Mouse (Mus musculus) myocyte (in vitro differentiated cells): ENCODE results near the gene Cfap54. TPM values are rescaled to one million over a fixed set of nuclear protein-coding genes. Genes with fewer than 3 reads are reported as not detected.

Experiments used
- H3K27me3 ChIP-seq: one replicate; pipeline ENCODE4 v1.6.1; 2011; ENCODE audit not compliant: control insufficient read depth, insufficient read depth, insufficient read length
- H3K36me3 ChIP-seq: one replicate; pipeline ENCODE4 v1.6.1; 2011; ENCODE audit not compliant: control insufficient read depth, insufficient read depth
- H3K4me2 ChIP-seq: one replicate; pipeline ENCODE4 v1.6.1; 2011; ENCODE audit warnings: low read depth, control low read depth
- H3K4me3 ChIP-seq: one replicate; pipeline ENCODE4 v1.5.1; 2011; ENCODE audit warnings: mild to moderate bottlenecking, control low read depth, moderate library complexity
- H3K79me2 ChIP-seq: one replicate; pipeline ENCODE4 v1.6.1; 2011; ENCODE audit not compliant: control insufficient read depth, insufficient read depth
- H3ac ChIP-seq: one replicate; pipeline ENCODE4 v1.6.1; 2011; ENCODE audit not compliant: control insufficient read depth, insufficient read length
- CEBPB ChIP-seq: IDR thresholded peaks from 2 replicates; pipeline ENCODE4 v1.6.1; 2011; ENCODE audit warnings: mild to moderate bottlenecking, moderate library complexity; ENCODE audit not compliant: poor library complexity, insufficient read depth, severe bottlenecking
- E2F4 ChIP-seq: IDR thresholded peaks from one replicate; pipeline ENCODE4 v1.6.1; 2011; ENCODE audit warnings: mild to moderate bottlenecking, control low read depth, moderate library complexity; ENCODE audit not compliant: insufficient read depth
- MAX ChIP-seq: IDR thresholded peaks from one replicate; pipeline ENCODE4 v1.6.1; 2011; ENCODE audit warnings: low read depth, mild to moderate bottlenecking, control low read depth
- MYOD1 ChIP-seq, 3 experiments: IDR thresholded peaks; one replicate each; pipeline ENCODE4 v1.6.1; 2011; ENCODE audit warnings: control low read depth in 2 of 3, low read depth in 2 of 3, mild to moderate bottlenecking in 2 of 3, moderate library complexity in 1 of 3; ENCODE audit not compliant: insufficient read length in 2 of 3, control insufficient read depth in 1 of 3
- MYOG ChIP-seq, 3 experiments: IDR thresholded peaks; one replicate each; pipeline ENCODE4 v1.6.1; 2011; ENCODE audit warnings: control low read depth in 2 of 3, low read depth in 2 of 3, mild to moderate bottlenecking in 2 of 3; ENCODE audit not compliant: insufficient read length in 2 of 3, control insufficient read depth in 1 of 3, insufficient read depth in 1 of 3
- POLR2A ChIP-seq: IDR thresholded peaks from one replicate; pipeline ENCODE4 v1.6.1; 2011; ENCODE audit warnings: low read depth, mild to moderate bottlenecking, control low read depth, moderate library complexity; ENCODE audit not compliant: insufficient read length
- POLR2AphosphoS2 ChIP-seq: IDR thresholded peaks from one replicate; pipeline ENCODE4 v1.6.1; 2011; ENCODE audit warnings: low read depth, control low read depth; ENCODE audit not compliant: insufficient read length
- REST ChIP-seq: IDR thresholded peaks from one replicate; pipeline ENCODE4 v1.6.1; 2011; ENCODE audit warnings: mild to moderate bottlenecking, control low read depth, moderate library complexity; ENCODE audit not compliant: insufficient read depth, insufficient read length
- SRF ChIP-seq: IDR thresholded peaks from one replicate; pipeline ENCODE4 v1.6.1; 2011; ENCODE audit warnings: low read depth; ENCODE audit not compliant: control insufficient read depth, insufficient read length
- TCF12 ChIP-seq: IDR thresholded peaks from one replicate; pipeline ENCODE4 v1.6.1; 2011; ENCODE audit warnings: mild to moderate bottlenecking, control low read depth; ENCODE audit not compliant: poor library complexity, insufficient read depth, severe bottlenecking
- TCF3 ChIP-seq: IDR thresholded peaks from one replicate; pipeline ENCODE4 v1.6.1; 2011; ENCODE audit warnings: low read depth, control low read depth; ENCODE audit not compliant: insufficient read length
- USF1 ChIP-seq: IDR thresholded peaks from one replicate; pipeline ENCODE4 v1.6.1; 2011; ENCODE audit warnings: low read depth, mild to moderate bottlenecking, control low read depth, moderate library complexity
- polyA plus RNA-seq: library from polyadenylated mRNA; unstranded; fragments of >200 nt; fragmentation: generic; extraction: Trizol; gene quantifications from one replicate; pipeline ENCODE4 v1.2.1, GENCODE M21; 2012; ENCODE audit warnings: missing spikeins

Gene Cfap54
- polyA plus RNA-seq, 1 experiment, result 0.01 TPM

DNA sequence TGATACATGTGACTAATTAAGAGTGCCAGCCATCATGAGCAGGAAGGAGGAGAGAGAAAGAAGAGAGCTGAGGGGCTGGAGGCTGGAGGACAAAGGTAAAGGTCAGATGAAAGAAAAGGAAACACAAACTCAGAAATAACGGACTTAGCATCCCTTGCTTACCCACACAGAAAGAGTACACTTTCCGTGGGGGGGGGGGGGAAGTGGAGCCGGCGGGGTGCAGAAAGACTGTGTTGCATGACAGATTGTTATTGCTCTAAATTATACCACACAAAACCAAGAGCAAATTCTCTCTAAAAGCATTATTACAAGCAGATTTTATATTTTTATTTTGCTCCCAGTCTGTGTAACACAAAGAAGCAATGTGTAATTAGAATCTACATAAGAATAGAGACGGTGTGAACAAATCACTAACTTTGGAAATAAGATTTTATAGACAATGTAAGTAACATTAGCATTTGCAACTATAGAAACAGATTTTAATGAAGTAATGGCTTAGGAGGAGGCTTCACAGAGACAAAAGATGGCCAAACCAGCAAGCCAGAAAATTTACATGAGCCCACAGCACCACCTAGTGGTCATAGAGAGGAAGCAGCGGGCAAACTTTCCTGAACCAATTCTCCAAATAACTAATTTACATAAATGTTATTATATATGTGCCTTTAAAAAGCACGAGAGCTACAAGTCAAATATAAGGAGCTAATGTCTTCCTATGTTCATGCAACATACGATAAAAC is 67.2 kb downstream of the Cfap54 start:
- TF ChIP-seq MYOD1 (IDR thresholded peaks at IDR 0.05; ENCODE audit: control insufficient read depth in 1 of 3, insufficient read length in 2 of 3, low read depth in 2 of 3), result no peak

DNA sequence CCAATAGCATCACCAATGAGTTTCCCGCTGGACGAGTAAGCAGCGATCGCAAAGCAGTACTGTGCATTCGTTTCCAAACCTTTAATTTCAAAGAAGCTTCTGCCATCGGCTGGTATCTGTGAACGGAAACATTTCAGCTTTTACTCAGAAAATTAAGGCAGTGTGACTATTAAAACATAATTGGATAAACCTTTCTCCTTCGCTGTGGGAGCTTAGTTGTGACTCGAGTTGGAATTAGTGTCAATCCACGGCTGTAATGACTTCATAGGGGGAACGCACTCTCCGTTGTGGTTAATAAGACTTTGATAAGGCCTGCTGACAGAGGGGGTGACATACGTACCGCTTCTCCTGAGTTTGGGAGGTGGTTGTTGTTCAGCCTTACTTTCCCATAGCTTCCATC is 70.3 kb downstream of the Cfap54 start:
- Histone ChIP-seq H3K79me2 (no peaks in the 10 kb centered on the region), H3K27me3 (no peaks in the 10 kb centered on the region), H3K4me3 (no peak overlapping the region), H3K4me2 (no peak overlapping the region), H3ac (no peak overlapping the region), H3K36me3 (no peaks in the 10 kb centered on the region)
- TF ChIP-seq SRF (no peak), TCF12 (no peak), POLR2AphosphoS2 (no peak), USF1 (no peak), MAX (no peak), E2F4 (no peak), TCF3 (no peak), CEBPB (no peak), MYOD1 (IDR thresholded peaks at IDR 0.05; ENCODE audit: control insufficient read depth in 1 of 3, insufficient read length in 2 of 3, low read depth in 2 of 3) (no peak), REST (no peak), MYOG (IDR thresholded peaks at IDR 0.05; ENCODE audit: control insufficient read depth in 1 of 3, insufficient read depth in 1 of 3, insufficient read length in 2 of 3, low read depth in 2 of 3) (no peak), POLR2A (no peak)

More for the DNA sequence above, 67.2 kb downstream of the Cfap54 start:
- Histone ChIP-seq H3K27me3 (no peaks in the 10 kb centered on the region), H3K36me3 (no peaks in the 10 kb centered on the region), H3K4me2 (no peak overlapping the region), H3ac (no peak overlapping the region), H3K79me2 (no peaks in the 10 kb centered on the region), H3K4me3 (no peak overlapping the region)

DNA sequence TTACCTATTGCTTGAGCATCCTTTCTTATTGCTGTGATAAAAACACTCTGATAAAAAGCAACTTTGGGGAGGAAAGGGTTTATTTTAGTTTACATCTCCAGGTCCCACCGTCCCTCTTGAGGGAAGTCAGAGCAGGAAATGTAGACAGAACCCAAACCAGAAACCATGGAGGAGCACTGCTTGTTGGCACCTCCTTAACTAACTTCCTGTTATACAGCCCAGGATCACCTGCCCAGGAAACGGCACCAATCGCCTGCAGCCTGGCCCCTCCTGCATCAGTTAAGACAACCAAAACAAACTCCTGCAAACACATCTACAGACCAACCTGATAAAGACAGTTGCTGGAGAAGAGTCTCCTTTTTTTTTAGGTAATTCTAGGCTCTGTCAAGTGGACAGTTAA is 74.4 kb downstream of the Cfap54 start:
- Histone ChIP-seq H3K36me3 (no peaks in the 10 kb centered on the region), H3K4me2 (no peak overlapping the region), H3ac (no peak overlapping the region), H3K4me3 (no peak overlapping the region), H3K27me3 (no peaks in the 10 kb centered on the region), H3K79me2 (no peaks in the 10 kb centered on the region)
- no peak for TF ChIP-seq MYOD1 (IDR thresholded peaks at IDR 0.05; ENCODE audit: control insufficient read depth in 1 of 3, insufficient read length in 2 of 3, low read depth in 2 of 3)
- no peak for TF ChIP-seq POLR2AphosphoS2
- no peak for TF ChIP-seq TCF12
- no peak for TF ChIP-seq E2F4
- TF ChIP-seq POLR2A, result no peak
- no peak for TF ChIP-seq USF1
- TF ChIP-seq MYOG (IDR thresholded peaks at IDR 0.05; ENCODE audit: control insufficient read depth in 1 of 3, insufficient read depth in 1 of 3, insufficient read length in 2 of 3, low read depth in 2 of 3), result no peak
- no peak for TF ChIP-seq SRF
- no peak for TF ChIP-seq REST
- no peak for TF ChIP-seq TCF3
- no peak for TF ChIP-seq MAX
- no peak for TF ChIP-seq CEBPB

DNA sequence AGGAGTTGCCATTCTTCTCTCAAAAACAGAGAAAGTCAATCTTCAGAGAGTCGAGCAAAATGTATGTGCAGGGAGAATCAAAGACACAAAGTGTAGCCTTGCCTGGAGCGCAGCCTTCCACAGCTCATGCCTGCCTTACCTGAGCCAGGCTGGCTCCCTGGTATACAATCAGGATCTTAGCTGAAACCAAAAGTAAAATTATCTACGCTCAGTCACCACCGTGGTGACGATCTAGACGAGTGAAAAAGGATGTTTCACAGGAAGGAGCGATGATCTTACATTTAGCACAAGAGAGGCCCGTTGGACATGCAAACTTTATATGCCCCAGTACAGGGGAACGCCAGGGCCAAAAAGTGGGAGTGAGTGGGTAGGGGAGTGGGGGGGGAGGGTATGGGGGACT is 75.0 kb downstream of the Cfap54 start:
- no peak overlapping the region for H3ac ChIP-seq
- H3K4me2 ChIP-seq, result no peak overlapping the region
- no peak for TF ChIP-seq POLR2AphosphoS2
- H3K36me3 ChIP-seq, result no peaks in the 10 kb centered on the region
- no peaks in the 10 kb centered on the region for H3K79me2 ChIP-seq
- H3K27me3 ChIP-seq, result no peaks in the 10 kb centered on the region
- H3K4me3 ChIP-seq, result no peak overlapping the region

DNA sequence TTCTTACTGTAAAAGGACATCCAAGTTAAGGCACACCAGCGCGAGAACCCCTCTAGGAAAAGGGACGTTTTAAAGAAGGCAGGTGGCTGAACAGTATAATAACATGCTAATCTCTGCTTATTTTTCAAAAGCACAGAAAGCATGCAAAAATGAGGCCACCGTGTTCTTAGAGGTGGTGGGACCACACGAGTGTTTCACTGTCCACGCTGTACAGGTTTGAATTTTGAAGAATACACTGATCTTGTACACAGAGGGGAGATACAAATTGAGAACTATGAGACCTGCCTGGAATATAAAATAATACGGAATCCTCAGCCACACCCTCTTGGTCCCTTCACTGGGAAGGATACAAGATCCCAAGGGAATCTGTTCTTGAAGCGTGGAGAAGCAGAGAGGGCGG is 82.9 kb downstream of the Cfap54 start:
- Histone ChIP-seq H3K4me2 (no peak overlapping the region), H3K36me3 (no peaks in the 10 kb centered on the region), H3K79me2 (no peaks in the 10 kb centered on the region), H3K27me3 (no peaks in the 10 kb centered on the region), H3ac (no peak overlapping the region), H3K4me3 (no peak overlapping the region)
- TF ChIP-seq REST (no peak), SRF (no peak), MYOD1 (IDR thresholded peaks at IDR 0.05; ENCODE audit: control insufficient read depth in 1 of 3, insufficient read length in 2 of 3, low read depth in 2 of 3) (no peak), USF1 (no peak), POLR2A (no peak), MAX (no peak), TCF3 (no peak)
